Mouse (Mus musculus) kidney, postnatal 10 days (tissue): Measurements from ENCODE around the gene Isoc2b.
"Not testable (repeated sequence)": the region's sequence is repeated elsewhere in the genome, so short reads cannot be mapped to it uniquely, and the experiment has no call there.

Experiments used
- DNase-seq: peaks from one replicate; pipeline ENCODE4 v3.0.0; 2021; ENCODE audit warnings: mixed read lengths

Gene Isoc2b

GRCm38 (mm10) chr7:4870133-4870532, at the start of gene Isoc2b:
Gene Isoc2b, minus strand, starts transcription at chr7:4870258.
- DNase-seq, result no peak

DNA sequence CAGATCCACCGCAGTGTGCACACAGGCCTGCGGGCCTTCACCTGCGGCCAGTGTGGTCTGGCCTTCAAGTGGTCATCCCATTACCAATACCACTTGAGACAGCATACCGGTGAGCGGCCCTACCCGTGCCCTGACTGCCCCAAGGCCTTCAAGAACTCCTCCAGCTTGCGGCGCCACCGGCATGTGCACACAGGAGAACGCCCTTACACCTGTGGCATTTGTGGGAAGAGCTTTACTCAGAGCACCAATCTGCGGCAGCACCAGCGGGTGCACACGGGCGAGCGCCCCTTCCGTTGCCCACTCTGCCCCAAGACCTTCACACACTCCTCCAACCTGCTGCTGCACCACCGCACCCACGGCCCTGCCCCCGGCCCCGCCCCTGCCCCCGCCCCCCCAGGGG, 49.0 kb upstream of the Isoc2b start:
- DNase-seq, result no peak

DNA sequence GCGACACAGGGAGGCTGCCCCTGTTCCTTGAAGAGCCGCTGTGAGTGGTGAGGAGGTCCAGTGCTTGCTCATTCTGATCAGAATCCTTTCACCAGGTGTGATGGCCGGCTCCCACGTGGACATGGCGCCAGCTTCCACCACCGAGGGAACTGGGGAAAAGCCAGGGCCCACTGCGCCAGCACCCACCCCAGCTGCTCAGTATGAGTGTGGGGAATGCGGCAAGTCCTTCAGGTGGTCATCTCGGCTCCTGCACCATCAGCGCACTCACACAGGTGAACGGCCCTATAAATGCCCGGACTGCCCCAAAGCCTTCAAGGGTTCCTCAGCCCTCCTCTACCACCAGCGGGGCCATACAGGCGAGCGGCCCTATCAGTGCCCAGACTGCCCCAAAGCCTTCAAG, 48.6 kb upstream of the Isoc2b start:
- no peak for DNase-seq

DNA sequence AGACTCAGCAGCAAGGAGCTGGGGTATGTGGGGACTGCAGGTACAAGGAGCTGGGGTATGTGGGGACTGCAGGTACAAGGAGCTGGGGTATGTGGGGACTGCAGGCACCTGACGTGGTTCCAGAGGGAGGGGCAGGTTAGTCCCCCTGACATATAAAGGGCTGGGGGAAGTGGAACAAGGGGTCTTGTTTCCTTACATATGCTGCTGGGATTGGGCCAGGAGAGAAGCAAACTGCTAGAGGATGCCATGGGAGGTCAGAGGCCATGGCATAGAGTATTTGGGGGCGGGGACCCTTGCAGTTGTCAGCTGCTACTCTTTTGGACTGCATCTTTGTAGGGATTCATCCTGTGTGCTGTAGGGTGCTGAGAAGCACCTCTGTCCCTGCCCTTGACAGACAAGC, 47.4 kb upstream of the Isoc2b start:
- DNase-seq, result no peak

DNA sequence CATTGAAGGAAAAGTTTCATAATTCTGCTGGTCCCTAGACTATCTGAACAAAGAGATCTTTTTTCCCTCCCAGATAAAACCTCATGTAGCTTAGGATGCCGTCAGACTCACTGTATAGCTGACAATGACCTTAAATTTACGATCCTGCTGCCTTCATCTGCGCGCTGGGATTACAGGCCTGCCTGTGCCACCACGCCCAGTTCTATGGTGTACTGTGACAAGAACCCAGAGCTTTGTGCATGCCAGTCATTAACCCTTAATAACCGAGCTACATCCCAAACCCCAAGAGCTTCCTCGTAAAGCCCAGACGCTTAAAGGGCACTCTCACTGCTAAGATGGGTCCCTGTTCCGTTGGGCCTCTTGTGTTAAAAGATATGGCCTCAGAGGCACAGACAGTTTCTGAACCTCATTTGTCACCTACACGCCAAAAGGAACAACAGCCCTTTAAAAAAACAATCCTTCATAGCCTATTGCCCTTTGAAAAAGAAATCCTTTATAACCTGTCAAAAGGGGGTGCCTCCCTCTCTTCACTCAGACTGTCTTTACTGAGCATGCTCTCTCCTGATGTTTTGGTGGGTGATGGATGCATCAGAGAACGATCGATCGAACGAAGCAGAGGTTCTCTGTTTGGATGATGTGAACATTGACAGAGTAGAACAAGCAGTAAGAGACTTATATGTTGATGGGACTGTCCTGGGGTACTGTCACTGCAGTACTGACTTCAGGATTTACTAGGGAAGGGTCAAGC, 45.8 kb upstream of the Isoc2b start:
- peak; percentile 44 for DNase-seq

DNA sequence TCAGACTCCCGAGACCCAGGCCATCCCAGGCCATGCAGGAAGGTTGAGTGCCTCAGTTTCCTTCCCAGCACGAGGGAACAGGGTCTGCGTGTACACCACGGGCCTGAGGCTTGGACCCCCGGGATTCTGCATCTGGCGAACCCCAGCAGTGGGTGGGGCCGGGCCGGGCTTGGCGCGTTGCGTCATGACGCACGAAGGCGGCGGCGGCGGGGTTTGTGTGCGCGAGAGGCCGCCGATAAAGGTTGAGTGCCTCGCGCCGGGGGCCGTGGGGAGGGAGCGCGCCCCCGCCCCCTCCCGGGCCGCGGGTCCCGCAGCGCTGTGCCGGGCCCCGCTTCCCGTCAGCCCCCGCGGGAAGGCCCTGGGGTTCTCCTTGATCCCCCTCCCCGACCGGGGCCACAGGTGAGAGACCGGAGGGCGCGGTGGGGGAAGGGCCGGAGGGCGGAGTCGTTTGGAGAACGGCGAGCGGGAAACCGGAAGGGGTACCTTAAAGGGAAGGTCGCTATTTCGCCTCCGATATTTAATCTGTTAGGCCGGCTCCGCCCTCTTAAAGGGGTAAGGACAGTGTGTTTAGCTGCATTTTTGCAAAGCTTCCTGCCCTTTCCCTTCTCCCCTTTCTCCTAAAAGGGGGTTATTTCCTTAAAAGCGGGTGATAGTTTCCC, 45.1 kb upstream of the Isoc2b start, which contains the start of gene Zfp628:
TSS of gene Zfp628 (plus strand) at position 211 of the 659 bp plus-strand sequence.
- DNase-seq, result peak; percentile 97

GRCm38 (mm10) chr7:4912248-4912647, 42.2 kb upstream of the Isoc2b start:
- DNase-seq, result no peak

- peak; percentile 86 for DNase-seq
These were observed 41.5 kb upstream of the Isoc2b start for GRCm38 (mm10) chr7:4911561-4911960.

- DNase-seq, result no peak
These were observed 36.5 kb upstream of the Isoc2b start, which contains the start of gene Gm36210 for GRCm38 (mm10) chr7:4906466-4906950. Gene Gm36210, minus strand, starts transcription at chr7:4906516.

GRCm38 (mm10) chr7:4902404-4902803, 32.3 kb upstream of the Isoc2b start:
- no peak for DNase-seq

- peak; percentile 54 for DNase-seq
These were observed 31.1 kb upstream of the Isoc2b start for GRCm38 (mm10) chr7:4901171-4901570.

GRCm38 (mm10) chr7:4900523-4900851, 30.4 kb upstream of the Isoc2b start:
- DNase-seq, result no peak

DNA sequence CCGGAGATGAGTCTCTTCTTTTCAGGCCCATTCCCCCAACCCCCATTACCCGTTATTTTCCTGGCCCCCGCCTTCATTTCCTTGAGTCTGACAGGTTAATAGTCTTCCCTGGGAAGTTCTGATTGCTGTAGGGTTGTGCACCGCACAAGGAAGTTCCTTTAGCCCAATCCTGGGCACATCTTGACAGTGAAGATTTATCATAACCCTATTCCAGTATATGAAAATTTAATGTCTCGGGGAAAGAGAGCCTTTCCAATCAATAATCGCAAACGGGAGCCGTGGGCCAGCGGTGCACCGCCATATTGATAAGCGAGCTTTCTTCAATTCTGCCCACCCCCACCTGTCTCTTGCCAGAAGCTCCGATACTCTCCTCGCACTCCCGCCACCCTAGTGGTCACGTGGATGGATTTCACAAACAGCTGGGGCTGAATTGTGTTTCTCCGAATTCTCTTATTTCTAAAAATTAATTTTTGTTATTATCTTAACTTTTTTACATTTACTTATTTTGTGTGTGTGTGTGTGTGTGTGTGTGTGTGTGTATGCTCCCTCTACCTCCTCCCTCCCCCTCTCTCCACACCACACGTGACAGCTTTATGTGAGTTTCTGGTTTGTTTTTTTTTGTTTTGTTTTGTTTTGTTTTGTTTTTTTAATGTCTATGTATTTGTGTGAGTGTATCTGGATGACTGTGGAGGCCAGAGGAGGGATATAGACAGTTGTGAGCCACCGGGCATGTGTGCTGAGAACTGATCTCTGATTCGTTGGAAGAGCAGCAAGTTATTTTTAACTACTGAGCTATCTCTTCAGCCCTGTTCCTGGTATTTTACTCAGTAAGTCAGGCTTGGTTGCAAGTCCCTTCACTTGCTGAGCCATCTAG, 29.8 kb upstream of the Isoc2b start:
- DNase-seq, result peak; percentile 48

DNA sequence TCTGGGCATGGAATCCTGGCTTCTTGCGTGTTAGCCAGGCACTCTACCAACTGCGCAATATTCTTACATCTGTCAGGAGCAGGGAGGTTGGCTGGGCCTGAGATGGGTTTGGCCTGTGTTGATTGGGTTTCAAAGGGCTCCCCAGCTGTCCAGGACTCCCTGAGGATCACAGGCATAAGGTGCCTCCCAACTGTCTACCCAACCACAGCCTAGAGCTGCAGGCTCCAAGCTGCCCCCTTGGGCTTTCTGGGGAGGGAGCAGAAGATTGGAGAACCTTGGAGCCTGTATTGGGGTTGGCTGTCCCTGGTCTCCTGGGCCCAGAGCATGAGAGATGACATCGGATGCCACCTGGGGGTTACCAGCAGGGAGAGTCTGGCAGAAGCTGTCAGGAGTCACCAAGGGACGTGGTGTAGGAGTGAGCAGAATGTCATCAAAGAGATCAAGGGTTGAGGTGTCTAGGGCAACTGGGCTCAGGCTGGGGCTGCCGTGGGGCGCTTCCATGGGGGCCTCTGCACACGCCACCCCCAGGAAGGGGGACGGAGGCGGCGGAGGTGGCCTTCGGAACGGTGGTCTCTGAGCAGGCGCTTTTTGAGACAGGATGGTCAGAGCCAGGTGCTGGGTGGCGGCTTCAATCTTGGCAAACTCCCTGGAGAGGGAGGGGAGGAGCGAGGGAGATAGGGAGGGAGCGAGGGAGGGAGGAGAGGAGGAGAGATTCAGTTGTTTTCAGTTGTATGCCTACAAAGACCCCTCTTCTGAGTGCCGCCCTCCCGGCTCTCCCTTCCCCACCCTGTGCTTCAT, 29.0 kb upstream of the Isoc2b start:
- no peak for DNase-seq

DNA sequence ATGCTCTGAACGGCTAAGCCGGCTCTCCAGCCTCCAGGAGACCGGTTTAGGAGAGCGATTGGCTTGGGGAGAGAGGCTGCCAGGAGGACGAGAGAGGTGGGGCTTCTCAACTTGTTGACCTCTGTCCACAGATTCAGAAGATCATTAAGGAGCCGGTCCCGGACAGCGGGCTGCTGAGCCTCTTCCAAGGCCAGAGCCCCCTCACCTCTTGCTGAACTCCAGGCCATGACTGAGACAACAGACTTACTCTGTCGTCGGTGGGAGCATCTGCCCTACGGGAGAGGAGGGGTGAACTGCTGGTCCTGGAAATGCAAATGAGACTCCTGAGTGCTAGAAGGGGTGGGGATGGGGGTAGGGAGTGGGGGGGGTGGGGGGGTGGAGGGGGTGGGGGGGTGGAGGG, 25.1 kb upstream of the Isoc2b start:
- no peak for DNase-seq

- no peak for DNase-seq
These were observed 16.6 kb upstream of the Isoc2b start for GRCm38 (mm10) chr7:4886680-4887079.

- not testable (repeated sequence) for DNase-seq
These were observed 9.0 kb upstream of the Isoc2b start for GRCm38 (mm10) chr7:4879036-4879435.

GRCm38 (mm10) chr7:4878186-4878585, 8.1 kb upstream of the Isoc2b start:
- peak; percentile 46 for DNase-seq

GRCm38 (mm10) chr7:4877226-4877625, 7.2 kb upstream of the Isoc2b start:
- DNase-seq, result no peak

DNA sequence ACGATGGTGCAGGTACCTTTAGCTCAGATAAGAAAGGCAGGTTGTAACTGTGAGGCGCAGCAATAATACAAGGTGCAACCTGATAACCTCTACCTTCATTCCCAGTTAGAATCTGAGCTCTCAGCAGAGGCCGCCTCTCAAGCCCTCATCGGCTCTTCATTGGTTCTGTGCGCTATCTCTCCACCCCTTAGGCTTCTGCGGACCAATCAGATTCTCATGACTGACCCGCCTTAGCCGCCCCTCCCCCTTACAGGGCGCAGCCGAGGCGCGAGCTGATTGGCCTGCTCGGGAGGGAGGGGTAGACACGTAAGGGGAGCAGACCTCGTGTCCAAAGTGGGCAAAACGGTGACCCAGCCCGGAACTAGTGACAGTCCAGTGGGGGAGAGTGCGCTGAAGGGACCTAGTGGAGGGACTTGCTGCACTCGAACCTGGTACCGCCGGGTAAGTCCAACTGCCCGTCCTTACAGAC, 6.7 kb upstream of the Isoc2b start, which contains the start of gene Isoc2a:
TSS of gene Isoc2a (plus strand) at position 401 of the 469 bp plus-strand sequence.
- peak; percentile 92 for DNase-seq

- no peak for DNase-seq
These were observed 3.4 kb downstream of the Isoc2b start for GRCm38 (mm10) chr7:4866631-4867180.
